Mouse (Mus musculus) lung, adult 2 months (tissue): Measurements from ENCODE around the gene 1600014C10Rik.
A peak's percentile ranks its signal among the peaks of the same experiment; 100 is the strongest.

ENCODE experiments used
- CTCF ChIP-seq: fragments of 200-500 bp; IDR thresholded peaks from 2 replicates; pipeline ENCODE4 v1.5.1; 2011; ENCODE audit warnings: mild to moderate bottlenecking, low read length, control low read depth; ENCODE audit not compliant: insufficient read depth
- POLR2A ChIP-seq: fragments of 200-500 bp; IDR thresholded peaks from 2 replicates; pipeline ENCODE4 v1.6.1; 2011; ENCODE audit warnings: low read depth, mild to moderate bottlenecking, control low read depth, low read length, borderline replicate concordance; ENCODE audit errors: extremely low read depth

DNA sequence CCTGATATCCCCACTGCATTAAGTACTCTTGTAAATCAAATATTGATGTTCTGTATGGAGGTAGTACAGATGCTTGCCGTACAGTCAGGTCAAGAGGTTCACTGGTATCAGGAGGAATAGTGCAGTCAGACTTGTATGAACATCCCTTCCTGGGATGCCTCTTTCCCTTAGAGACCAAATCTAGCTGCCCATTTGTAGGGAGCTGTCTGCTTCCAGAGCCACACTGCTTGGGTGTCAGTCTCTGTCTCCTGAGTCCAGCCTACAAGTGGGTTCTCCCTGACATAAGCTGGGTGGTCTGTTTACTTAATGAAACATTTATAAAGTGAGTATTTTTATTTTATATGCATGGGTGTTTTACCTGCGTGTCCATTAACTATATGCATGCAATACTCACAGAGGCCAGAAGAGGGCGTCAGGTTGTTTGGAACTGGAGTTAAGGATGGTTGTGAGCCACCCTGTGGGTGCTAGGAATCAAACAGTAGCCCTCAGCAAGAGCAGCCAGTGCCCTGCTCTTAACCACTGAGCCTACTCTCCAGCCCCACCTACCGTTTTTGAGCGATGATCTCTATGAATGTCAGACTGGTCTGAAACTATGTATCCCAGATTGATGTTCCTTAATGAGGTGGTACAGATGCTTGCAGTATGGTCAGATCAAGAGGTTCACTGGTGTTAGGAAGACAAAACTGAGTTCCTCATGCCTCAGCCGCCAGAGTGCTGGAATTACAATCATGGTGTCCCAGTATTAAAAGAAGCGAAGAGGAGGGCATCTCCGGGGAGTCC, 7.2 kb downstream of the 1600014C10Rik start:
- 0 out of 2 replicates have a peak, but pooled peaks have one; percentile 11 for TF ChIP-seq CTCF
- TF ChIP-seq POLR2A = no peak
